Mouse (Mus musculus) ES-E14 (cell line): ENCODE measurements at regions not wholly inside any gene's neighbourhood (a gene's known extent, or its start where the extent isn't known, plus 50 kb on each side); places are given as distances from the start of the nearest gene placed in this dataset.

Experiments
- HCFC1 ChIP-seq: IDR thresholded peaks from 2 replicates; pipeline ENCODE4 v1.6.1; 2012; ENCODE audit warnings: low read length, inconsistent platforms, borderline replicate concordance; ENCODE audit not compliant: insufficient read depth
- MAFK ChIP-seq: IDR thresholded peaks from 2 replicates; pipeline ENCODE4 v1.6.1; 2014; ENCODE audit warnings: mild to moderate bottlenecking, low read depth, low read length, inconsistent platforms; ENCODE audit not compliant: insufficient read depth
- ZC3H11A ChIP-seq: IDR thresholded peaks from 2 replicates; pipeline ENCODE4 v1.6.1; 2012; ENCODE audit warnings: low read depth, mild to moderate bottlenecking, inconsistent platforms, low read length, borderline replicate concordance
- ZNF384 ChIP-seq: IDR thresholded peaks from 2 replicates; pipeline ENCODE4 v1.6.1; 2012; ENCODE audit warnings: low read depth, low read length, inconsistent platforms

DNA sequence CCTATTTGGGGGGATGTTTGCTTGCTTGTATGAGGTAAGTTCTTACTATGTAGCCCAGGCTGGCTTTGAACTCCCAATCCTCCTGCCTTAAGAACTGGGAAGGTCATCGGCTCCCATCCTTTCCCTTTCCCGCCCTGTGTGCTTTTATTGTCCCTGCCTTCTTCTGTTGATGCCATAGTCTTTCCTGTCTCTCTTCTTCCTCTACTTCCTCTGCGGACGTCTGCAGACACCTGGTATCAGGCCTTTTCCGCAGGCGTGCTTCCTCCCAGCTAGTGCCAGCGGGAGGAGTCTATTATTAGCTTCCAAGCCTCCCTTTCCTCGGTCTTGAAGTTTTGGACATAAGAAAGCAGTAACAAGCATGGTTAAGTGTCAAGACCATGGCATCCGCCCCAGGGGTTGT lies 83.9 kb upstream of the Kit start:
- no peak for TF ChIP-seq ZC3H11A
- TF ChIP-seq HCFC1: no peak
- TF ChIP-seq ZNF384: no peak
- TF ChIP-seq MAFK: no peak
